26 mouse cellular contexts compared by ENCODE assay signal in genomic region chr9:37628581-37628980, GRCm38 (mm10). TPM values are rescaled to one million over a fixed set of nuclear protein-coding genes. Genes with fewer than 3 reads are reported as not detected.
"Had no signal": no experiment of that assay in that cellular context is flagged by ENCODE, and none has a peak within 500 bp of the region (broad histone marks: within the 10 kb centered on the region; RNA-seq: fewer than 3 reads in every experiment).

No protein-coding gene starts in this region.

- ATAC-seq: midbrain, embryonic 16.5 days had no signal

- H3K4me2 ChIP-seq: lung, embryonic 14.5 days; midbrain, embryonic 12.5 days; neural tube, embryonic 13.5 days; neural tube, embryonic 15.5 days; stomach, embryonic 15.5 days had no signal

- H3K27me3 ChIP-seq: midbrain, embryonic 12.5 days; neural tube, embryonic 13.5 days; neural tube, embryonic 15.5 days; stomach, embryonic 15.5 days had no signal

- H3K4me3 ChIP-seq: midbrain, embryonic 10.5 days; midbrain, embryonic 12.5 days; myocyte; neural tube, embryonic 13.5 days; neural tube, embryonic 15.5 days; stomach, embryonic 15.5 days had no signal

- H3K9me3 ChIP-seq: midbrain, embryonic 10.5 days; midbrain, embryonic 12.5 days; neural tube, embryonic 13.5 days; neural tube, embryonic 15.5 days; stomach, embryonic 15.5 days had no signal

- H3K36me3 ChIP-seq: midbrain, embryonic 10.5 days; midbrain, embryonic 12.5 days; neural tube, embryonic 13.5 days; neural tube, embryonic 15.5 days; stomach, embryonic 15.5 days had no signal

- H3K27ac ChIP-seq: midbrain, embryonic 10.5 days; midbrain, embryonic 12.5 days; neural tube, embryonic 13.5 days; neural tube, embryonic 15.5 days; stomach, embryonic 15.5 days; stomach, postnatal 0 days had no signal

- H3K9ac ChIP-seq: lung, embryonic 14.5 days; midbrain, embryonic 12.5 days; neural tube, embryonic 13.5 days; neural tube, embryonic 15.5 days; stomach, embryonic 15.5 days had no signal

- DNase-seq: lung, adult 18-20 months; lung, embryonic 14.5 days; lung, postnatal 10 days; lung, postnatal 4 days; midbrain, embryonic 14.5 days; retina, postnatal 1 day; right cerebral cortex, adult 18-20 months; right cerebral cortex, postnatal 25 days; right cerebral cortex, postnatal 4 days; spleen, adult 18-20 months; thymus, adult 2 months; thymus, postnatal 25 days; thymus, postnatal 4 days had no signal

- H3K4me1 ChIP-seq: stomach, embryonic 15.5 days had no signal

RNA-seq across cellular contexts. Expression of gene Panx3, which starts 40.5 kb away (rescaled TPM):
- total RNA-seq: megakaryocyte, adult 5-6 weeks; megakaryocyte-erythroid progenitor cell, adult 5-6 weeks had no signal
- polyA plus RNA-seq: lung, embryonic 14.5 days; midbrain, embryonic 14.5 days; neural tube, embryonic 11.5 days; neural tube, embryonic 13.5 days; small intestine, adult 2 months; stomach, embryonic 15.5 days; stomach, postnatal 0 days; thymus, adult 2 months; urinary bladder, adult 2 months had no signal
